Mouse (Mus musculus) kidney, embryonic 16.5 days (tissue): ENCODE measurements around the gene Ccl28. TPM values are rescaled to one million over a fixed set of nuclear protein-coding genes. Genes with fewer than 3 reads are reported as not detected.
"Not testable (repeated sequence)": the region's sequence is repeated elsewhere in the genome, so short reads cannot be mapped to it uniquely, and the experiment has no call there.

Experiments
- ATAC-seq: fragments of 200-750 bp; cut with Nextera tagmentation; 2 replicates; pipeline ENCODE4 v1.8.0; 2017; ENCODE audit warnings: moderate TSS enrichment; ENCODE audit not compliant: low FRiP score, low TSS enrichment
- H3K27ac ChIP-seq: fragments of 300-500 bp; sonication (generic); 2 replicates; pipeline ENCODE4 v1.5.1; 2014; ENCODE audit warnings: low read length
- H3K27me3 ChIP-seq: fragments of 300-500 bp; sonication (generic); 2 replicates; pipeline ENCODE4 v1.6.1; 2014; ENCODE audit warnings: low read length, control low read depth, mixed read lengths; ENCODE audit not compliant: insufficient read depth
- H3K36me3 ChIP-seq: fragments of 300-500 bp; sonication (generic); 2 replicates; pipeline ENCODE4 v1.6.1; 2014; ENCODE audit warnings: low read length, control low read depth, mixed read lengths; ENCODE audit not compliant: insufficient read depth
- H3K4me1 ChIP-seq: fragments of 300-500 bp; sonication (generic); 2 replicates; pipeline ENCODE4 v1.6.1; 2014; ENCODE audit warnings: low read length, control low read depth, mixed read lengths; ENCODE audit not compliant: insufficient read depth
- H3K4me2 ChIP-seq: fragments of 300-500 bp; sonication (generic); replicated peaks from 2 replicates; pipeline ENCODE4 v1.6.1; 2014; ENCODE audit warnings: low read depth, low read length
- H3K4me3 ChIP-seq: fragments of 300-500 bp; sonication (generic); 2 replicates; pipeline ENCODE4 v1.5.1; 2014; ENCODE audit warnings: mild to moderate bottlenecking, low read length
- H3K9ac ChIP-seq: fragments of 300-500 bp; sonication (generic); replicated peaks from 2 replicates; pipeline ENCODE4 v1.6.1; 2014; ENCODE audit warnings: low read length
- H3K9me3 ChIP-seq: fragments of 300-500 bp; sonication (generic); 2 replicates; pipeline ENCODE4 v1.6.1; 2016; ENCODE audit warnings: low read length, control low read depth
- WGBS: fragments of 180-500 bp; shearing (Covaris S2); extraction: QIAGEN DNeasy Blood & Tissue Kit; methylation state at CpG from one replicate; pipeline ENCODE4 v1.1.7; 2014; 5-methylcytosine and 5-hydroxymethylcytosine counted together
- polyA plus RNA-seq: library from polyadenylated mRNA; unstranded; fragments of >200 nt; fragmentation: Nextera tagmentation; extraction: Ambion mirVana; gene quantifications from 2 replicates; pipeline ENCODE4 v1.2.1, GENCODE M21; 2015

Ccl28 gene
- polyA plus RNA-seq, 1 experiment from 2014 or later = 0.15 TPM

GRCm38 (mm10) chr13:119644769-119645168 lies 21.1 kb downstream of the Ccl28 start:
- H3K36me3 ChIP-seq = no peaks in the 10 kb centered on the region
- no peaks in the 10 kb centered on the region for H3K27me3 ChIP-seq
- no peaks in the 10 kb centered on the region for H3K9me3 ChIP-seq
- no peak overlapping the region for H3K4me3 ChIP-seq
- no peak overlapping the region for H3K4me2 ChIP-seq
- no peak for ATAC-seq
- no peak overlapping the region for H3K27ac ChIP-seq
- H3K9ac ChIP-seq = no peak overlapping the region
- WGBS = 55% methylated on average over 5 of the region's 5 CpGs
- no peaks in the 10 kb centered on the region for H3K4me1 ChIP-seq

- no peak for ATAC-seq
- 88% methylated on average over 1 of the region's 1 CpGs for WGBS
- no peaks in the 10 kb centered on the region for H3K27me3 ChIP-seq
- H3K4me1 ChIP-seq = no peaks in the 10 kb centered on the region
- H3K27ac ChIP-seq = no peak overlapping the region
- H3K4me2 ChIP-seq = no peak overlapping the region
- no peaks in the 10 kb centered on the region for H3K9me3 ChIP-seq
- no peak overlapping the region for H3K4me3 ChIP-seq
- no peak overlapping the region for H3K9ac ChIP-seq
- H3K36me3 ChIP-seq = no peaks in the 10 kb centered on the region
Measured at GRCm38 (mm10) chr13:119646511-119646910, 22.9 kb downstream of the Ccl28 start.

- Histone ChIP-seq H3K27ac (no peak overlapping the region), H3K4me3 (no peak overlapping the region), H3K4me1 (no peaks in the 10 kb centered on the region), H3K9me3 (no peaks in the 10 kb centered on the region), H3K9ac (0 out of 2 replicates have a peak overlapping the region, but pooled peaks have one; percentile 2), H3K27me3 (no peaks in the 10 kb centered on the region), H3K4me2 (0 out of 2 replicates have a peak overlapping the region, but pooled peaks have one; percentile 21), H3K36me3 (no peaks in the 10 kb centered on the region)
- WGBS = 42% methylated on average over 15 of the region's 15 CpGs
- ATAC-seq = no peak
Measured at GRCm38 (mm10) chr13:119648891-119649698, 25.5 kb downstream of the Ccl28 start.

GRCm38 (mm10) chr13:119649699-119650046 lies 26.1 kb downstream of the Ccl28 start:
- no peaks in the 10 kb centered on the region for H3K9me3 ChIP-seq
- no peaks in the 10 kb centered on the region for H3K36me3 ChIP-seq
- 74% methylated on average over 1 of the region's 1 CpGs for WGBS
- no peak overlapping the region for H3K4me3 ChIP-seq
- ATAC-seq = no peak
- no peaks in the 10 kb centered on the region for H3K4me1 ChIP-seq
- 0 out of 2 replicates have a peak overlapping the region, but pooled peaks have one; percentile 2 for H3K9ac ChIP-seq
- no peaks in the 10 kb centered on the region for H3K27me3 ChIP-seq
- H3K27ac ChIP-seq = no peak overlapping the region
- H3K4me2 ChIP-seq = no peak overlapping the region

- Histone ChIP-seq H3K36me3 (no peaks in the 10 kb centered on the region), H3K4me2 (no peak overlapping the region), H3K4me1 (no peaks in the 10 kb centered on the region), H3K9ac (no peak overlapping the region), H3K27ac (no peak overlapping the region), H3K9me3 (0 out of 2 replicates have a peak, but pooled peaks cover 2% of the 10 kb centered on the region), H3K4me3 (no peak overlapping the region), H3K27me3 (no peaks in the 10 kb centered on the region)
- ATAC-seq = no peak
- 94% methylated on average over 2 of the region's 2 CpGs for WGBS
Measured at GRCm38 (mm10) chr13:119654734-119655133, 31.1 kb downstream of the Ccl28 start.

GRCm38 (mm10) chr13:119656246-119656645 lies 32.6 kb downstream of the Ccl28 start:
- Histone ChIP-seq H3K9me3 (0 out of 2 replicates have a peak, but pooled peaks cover 2% of the 10 kb centered on the region), H3K4me1 (no peaks in the 10 kb centered on the region), H3K27ac (no peak overlapping the region), H3K9ac (no peak overlapping the region), H3K4me3 (no peak overlapping the region), H3K4me2 (no peak overlapping the region), H3K36me3 (no peaks in the 10 kb centered on the region), H3K27me3 (no peaks in the 10 kb centered on the region)
- ATAC-seq = no peak
- 78% methylated on average over 2 of the region's 2 CpGs for WGBS

- no peaks in the 10 kb centered on the region for H3K36me3 ChIP-seq
- no peak overlapping the region for H3K4me3 ChIP-seq
- H3K4me1 ChIP-seq = no peaks in the 10 kb centered on the region
- 0 out of 2 replicates have a peak, but pooled peaks cover 2% of the 10 kb centered on the region for H3K9me3 ChIP-seq
- no peak overlapping the region for H3K4me2 ChIP-seq
- ATAC-seq = no peak
- H3K27me3 ChIP-seq = no peaks in the 10 kb centered on the region
- H3K27ac ChIP-seq = no peak overlapping the region
- 82% methylated on average over 6 of the region's 6 CpGs for WGBS
- H3K9ac ChIP-seq = no peak overlapping the region
Measured at GRCm38 (mm10) chr13:119656846-119657416, 33.3 kb downstream of the Ccl28 start.

- not testable (repeated sequence) for ATAC-seq, H3K27ac ChIP-seq
- WGBS = 78% methylated on average over 4 of the region's 9 CpGs
Measured at GRCm38 (mm10) chr13:119661420-119661819, 37.8 kb downstream of the Ccl28 start.

GRCm38 (mm10) chr13:119678794-119679193 lies 55.2 kb downstream of the Ccl28 start:
- Histone ChIP-seq H3K36me3 (no peaks in the 10 kb centered on the region), H3K9me3 (no peaks in the 10 kb centered on the region), H3K27ac (no peak overlapping the region), H3K4me1 (no peaks in the 10 kb centered on the region), H3K4me3 (no peak overlapping the region), H3K27me3 (no peaks in the 10 kb centered on the region), H3K4me2 (no peak overlapping the region), H3K9ac (no peak overlapping the region)
- no peak for ATAC-seq
- WGBS = 30% methylated on average over 8 of the region's 8 CpGs

More at GRCm38 (mm10) chr13:119661420-119661819, 37.8 kb downstream of the Ccl28 start:
- H3K36me3 ChIP-seq, H3K27me3 ChIP-seq, H3K4me1 ChIP-seq, H3K4me2 ChIP-seq, H3K9me3 ChIP-seq, H3K9ac ChIP-seq, H3K4me3 ChIP-seq: not testable (repeated sequence)

GRCm38 (mm10) chr13:119679721-119680120 lies 56.1 kb downstream of the Ccl28 start:
- Histone ChIP-seq H3K4me1 (peaks cover 3% of the 10 kb centered on the region; the same call in 1 of the 2 replicates), H3K4me2 (no peak overlapping the region), H3K9ac (no peak overlapping the region), H3K27me3 (no peaks in the 10 kb centered on the region), H3K36me3 (no peaks in the 10 kb centered on the region), H3K9me3 (no peaks in the 10 kb centered on the region), H3K4me3 (no peak overlapping the region), H3K27ac (no peak overlapping the region)
- WGBS = 31% methylated on average over 2 of the region's 2 CpGs
- no peak for ATAC-seq
